Mouse (Mus musculus): ENCODE measurements around the gene Gm44503. TPM values are rescaled to one million over a fixed set of nuclear protein-coding genes. Genes with fewer than 3 reads are reported as not detected.

The Gm44503 gene
- not detected in 2 replicates for polyA plus RNA-seq (2015; fragmentation: Nextera tagmentation; extraction: Ambion mirVana)

GRCm38 (mm10) chr9:72958521-72959450 is at the start of gene Gm44503, which contains the start of gene Dyx1c1:
TSS of gene Gm44503 (plus strand) at chr9:72958852.
TSS of gene Dyx1c1 (plus strand) at chr9:72958785.
- Histone ChIP-seq H3K27me3 (replicated peaks) (no peaks in the 10 kb centered on the region), H3K4me3 (peak within 1 kb of the TSS; percentile 70), H3K4me2 (peak within 1 kb of the TSS; percentile 75), H3K27ac (replicated peaks) (peak within 1 kb of the TSS; percentile 39; the same call in 1 of the 2 replicates), H3K9me3 (no peaks in the 10 kb centered on the region), H3K9ac (peak within 1 kb of the TSS; percentile 78), H3K4me1 (peaks cover 7% of the 10 kb centered on the region; the same call in 1 of the 2 replicates), H3K36me3 (no peaks in the 10 kb centered on the region)
- ATAC-seq (ENCODE audit: extremely low read depth, insufficient number of reproducible peaks, low FRiP score, low TSS enrichment) = peak; percentile 54; the same call in 1 of the 2 replicates
- 2% methylated on average over 43 of the region's 43 CpGs for WGBS

DNA sequence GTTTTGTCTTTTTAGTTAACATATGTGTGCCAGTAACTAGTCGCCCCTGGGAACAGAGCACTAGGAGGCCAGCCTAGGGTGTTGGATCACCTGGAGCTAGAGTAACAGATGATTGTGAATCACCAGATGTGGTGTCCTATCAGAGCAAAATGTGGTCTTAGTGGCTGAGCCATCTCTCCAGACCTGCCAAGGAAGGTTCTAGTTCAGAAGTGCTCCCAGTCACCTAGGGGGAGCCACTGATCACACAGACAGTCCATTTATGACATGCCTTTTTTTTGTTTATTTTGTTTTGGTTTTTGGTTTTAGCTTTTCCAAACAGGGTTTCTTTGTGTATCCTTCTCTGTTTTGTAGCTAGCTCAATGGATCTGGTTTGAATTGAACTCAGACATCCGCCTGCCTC is 47.3 kb upstream of the Gm44503 start:
- Histone ChIP-seq H3K4me3 (no peak overlapping the region), H3K4me1 (peaks cover 8% of the 10 kb centered on the region), H3K36me3 (peaks cover 26% of the 10 kb centered on the region), H3K9ac (no peak overlapping the region), H3K4me2 (no peak overlapping the region), H3K9me3 (no peaks in the 10 kb centered on the region), H3K27ac (replicated peaks) (no peak overlapping the region), H3K27me3 (replicated peaks) (no peaks in the 10 kb centered on the region)
- WGBS = 85% methylated on average over 2 of the region's 2 CpGs
- ATAC-seq (ENCODE audit: extremely low read depth, insufficient number of reproducible peaks, low FRiP score, low TSS enrichment) = no peak

DNA sequence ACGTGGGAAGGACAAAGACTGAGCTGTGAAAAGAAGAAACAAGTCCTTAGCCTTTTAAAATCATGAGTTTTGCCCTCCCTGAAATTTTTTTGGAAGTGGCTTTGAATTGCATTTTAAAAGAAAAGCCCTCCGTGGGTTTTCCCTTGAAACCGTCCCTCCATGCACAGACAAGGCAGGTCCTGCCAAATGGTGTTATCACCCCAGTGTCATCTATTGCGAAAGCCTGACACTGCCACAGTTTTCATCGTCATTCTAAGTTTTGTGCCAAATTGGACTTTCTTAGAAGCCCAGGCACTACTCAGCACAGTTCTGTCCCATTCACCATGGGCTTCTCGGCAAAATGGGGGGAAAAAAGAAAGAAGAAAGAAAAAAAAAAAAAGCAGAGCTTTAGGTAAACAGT is 45.1 kb upstream of the Gm44503 start:
- Histone ChIP-seq H3K4me1 (peaks cover 8% of the 10 kb centered on the region), H3K9ac (no peak overlapping the region), H3K27ac (replicated peaks) (no peak overlapping the region), H3K4me3 (no peak overlapping the region), H3K9me3 (no peaks in the 10 kb centered on the region), H3K36me3 (peaks cover 8% of the 10 kb centered on the region; the same call in 1 of the 2 replicates), H3K4me2 (peak overlapping the region; percentile 34), H3K27me3 (replicated peaks) (no peaks in the 10 kb centered on the region)
- 63% methylated on average over 6 of the region's 6 CpGs for WGBS
- ATAC-seq (ENCODE audit: extremely low read depth, insufficient number of reproducible peaks, low FRiP score, low TSS enrichment) = no peak

DNA sequence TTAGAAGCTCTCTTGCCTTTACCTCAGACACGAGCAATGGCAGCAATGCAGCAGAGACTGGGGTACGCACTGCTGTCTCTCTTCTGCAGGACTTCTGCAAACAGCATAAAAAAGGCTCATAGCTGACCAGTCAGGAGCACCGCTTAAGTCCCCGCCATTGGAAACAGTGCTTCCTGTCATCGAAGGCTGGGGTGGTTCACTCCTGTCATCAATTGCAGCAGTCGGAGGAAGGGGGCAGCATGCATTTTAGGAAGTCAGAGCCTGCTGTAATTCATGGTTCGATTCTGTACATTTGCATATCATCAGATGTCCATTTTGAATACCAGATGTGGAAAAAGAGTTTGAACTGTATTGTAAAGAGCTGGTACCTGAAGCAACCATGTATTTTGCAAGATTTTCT is 42.9 kb upstream of the Gm44503 start:
- no peak overlapping the region for H3K4me2 ChIP-seq

DNA sequence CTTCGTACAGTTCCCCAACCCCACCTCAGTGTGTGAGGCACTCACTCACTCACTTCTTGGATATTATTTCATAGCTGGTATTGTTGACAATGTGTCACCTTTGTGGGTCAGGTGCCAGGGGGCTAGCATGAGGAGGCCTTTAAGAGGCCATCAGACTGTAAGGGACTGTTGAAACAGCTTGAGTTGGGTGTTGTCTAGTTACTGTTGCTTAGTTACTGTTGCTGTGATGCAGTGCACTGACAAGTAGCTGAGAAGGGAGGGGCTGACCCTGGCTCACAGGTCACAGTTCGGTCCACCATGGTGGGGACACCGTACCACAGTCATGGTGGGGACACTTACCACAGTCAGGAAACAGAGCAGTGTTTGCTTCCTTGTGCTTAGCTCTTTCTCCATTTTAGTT is 35.6 kb upstream of the Gm44503 start:
- H3K4me3 ChIP-seq = no peak overlapping the region
- peaks cover 34% of the 10 kb centered on the region for H3K27me3 ChIP-seq (replicated peaks)
- 80% methylated on average over 3 of the region's 3 CpGs for WGBS
- no peaks in the 10 kb centered on the region for H3K9me3 ChIP-seq
- peaks cover 8% of the 10 kb centered on the region for H3K4me1 ChIP-seq
- H3K27ac ChIP-seq (replicated peaks) = no peak overlapping the region
- H3K36me3 ChIP-seq = no peaks in the 10 kb centered on the region
- no peak overlapping the region for H3K9ac ChIP-seq
- ATAC-seq (ENCODE audit: extremely low read depth, insufficient number of reproducible peaks, low FRiP score, low TSS enrichment) = no peak
- H3K4me2 ChIP-seq = no peak overlapping the region

More for the DNA sequence above, 42.9 kb upstream of the Gm44503 start:
- ATAC-seq (ENCODE audit: extremely low read depth, insufficient number of reproducible peaks, low FRiP score, low TSS enrichment) = no peak
- H3K4me3 ChIP-seq = no peak overlapping the region
- H3K36me3 ChIP-seq = peaks cover 4% of the 10 kb centered on the region; the same call in 1 of the 2 replicates
- H3K4me1 ChIP-seq = peaks cover 8% of the 10 kb centered on the region
- no peaks in the 10 kb centered on the region for H3K9me3 ChIP-seq
- no peak overlapping the region for H3K9ac ChIP-seq
- no peaks in the 10 kb centered on the region for H3K27me3 ChIP-seq (replicated peaks)
- no peak overlapping the region for H3K27ac ChIP-seq (replicated peaks)
- WGBS = 35% methylated on average over 7 of the region's 7 CpGs

DNA sequence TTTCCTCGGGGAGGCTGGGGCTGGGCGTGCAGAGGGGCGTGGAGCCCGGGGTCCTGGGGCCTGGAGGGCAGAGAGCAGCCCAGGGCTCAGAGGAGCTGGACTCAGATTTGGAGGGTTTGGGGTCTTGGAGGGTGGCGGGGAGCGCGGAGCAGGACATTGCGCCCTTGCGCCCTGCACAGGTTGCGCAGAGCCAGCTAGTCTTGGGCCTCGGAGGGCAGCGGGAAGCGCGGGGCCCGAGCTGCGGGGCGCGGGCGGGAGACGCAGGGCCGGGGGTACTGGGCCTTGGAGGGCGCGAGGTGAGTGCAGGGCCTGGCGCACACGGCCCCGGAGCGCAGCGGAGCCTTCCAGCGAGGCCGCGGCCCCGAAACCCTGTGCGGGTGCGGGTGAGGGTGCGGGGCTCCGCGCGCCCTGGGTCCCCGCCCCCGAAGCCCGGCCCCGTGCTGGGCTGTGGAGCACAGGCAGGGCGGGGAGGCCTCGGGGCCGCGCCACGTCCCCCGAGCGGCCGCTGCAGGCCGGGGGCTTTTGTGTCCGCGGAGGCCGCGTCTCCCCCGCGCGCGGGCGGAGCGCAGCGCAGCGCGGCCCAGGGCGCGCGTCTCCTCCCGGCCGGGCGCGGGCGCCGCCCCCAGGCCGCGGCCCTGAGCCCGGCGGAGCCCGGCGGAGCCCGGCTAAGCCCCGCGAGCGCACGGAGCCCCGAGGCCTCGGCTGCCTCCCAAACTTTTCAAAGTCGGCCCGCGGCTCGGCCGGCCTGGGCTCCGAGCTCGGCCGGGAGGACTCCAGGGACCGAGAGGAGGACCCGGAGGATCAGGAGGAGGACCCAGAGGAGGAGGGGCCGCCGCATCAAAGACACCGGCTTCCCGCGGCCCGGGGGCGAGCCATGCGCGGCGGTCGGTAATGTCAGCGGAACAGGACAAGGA is 33.4 kb upstream of the Gm44503 start, which contains the start of gene Pygo1:
TSS of gene Pygo1 (plus strand) at position 625 of the 914 bp plus-strand sequence.
- Histone ChIP-seq H3K27ac (replicated peaks) (peak within 1 kb of the TSS; percentile 70), H3K4me3 (peak within 1 kb of the TSS; percentile 83), H3K27me3 (replicated peaks) (peaks cover 34% of the 10 kb centered on the region), H3K4me1 (peaks cover 8% of the 10 kb centered on the region), H3K9me3 (no peaks in the 10 kb centered on the region), H3K4me2 (peak within 1 kb of the TSS; percentile 81), H3K36me3 (no peaks in the 10 kb centered on the region), H3K9ac (peak within 1 kb of the TSS; percentile 88)
- ATAC-seq (ENCODE audit: extremely low read depth, insufficient number of reproducible peaks, low FRiP score, low TSS enrichment) = peak; percentile 66; the same call in 1 of the 2 replicates
- WGBS = under 1% methylated on average over 76 of the region's 108 CpGs

- Histone ChIP-seq H3K9me3 (no peaks in the 10 kb centered on the region), H3K27me3 (replicated peaks) (peaks cover 34% of the 10 kb centered on the region), H3K27ac (replicated peaks) (peak overlapping the region; percentile 70), H3K4me3 (peak overlapping the region; percentile 83), H3K4me2 (peak overlapping the region; percentile 81), H3K9ac (peak overlapping the region; percentile 88), H3K4me1 (peaks cover 8% of the 10 kb centered on the region), H3K36me3 (no peaks in the 10 kb centered on the region)
- WGBS = 1% methylated on average over 20 of the region's 20 CpGs
- no peak for ATAC-seq (ENCODE audit: extremely low read depth, insufficient number of reproducible peaks, low FRiP score, low TSS enrichment)
Observed at GRCm38 (mm10) chr9:72925935-72926258, 32.8 kb upstream of the Gm44503 start.

- WGBS = 75% methylated on average over 13 of the region's 13 CpGs
- no peak for ATAC-seq (ENCODE audit: extremely low read depth, insufficient number of reproducible peaks, low FRiP score, low TSS enrichment)
Observed at GRCm38 (mm10) chr9:72931166-72931790, 27.4 kb upstream of the Gm44503 start.

DNA sequence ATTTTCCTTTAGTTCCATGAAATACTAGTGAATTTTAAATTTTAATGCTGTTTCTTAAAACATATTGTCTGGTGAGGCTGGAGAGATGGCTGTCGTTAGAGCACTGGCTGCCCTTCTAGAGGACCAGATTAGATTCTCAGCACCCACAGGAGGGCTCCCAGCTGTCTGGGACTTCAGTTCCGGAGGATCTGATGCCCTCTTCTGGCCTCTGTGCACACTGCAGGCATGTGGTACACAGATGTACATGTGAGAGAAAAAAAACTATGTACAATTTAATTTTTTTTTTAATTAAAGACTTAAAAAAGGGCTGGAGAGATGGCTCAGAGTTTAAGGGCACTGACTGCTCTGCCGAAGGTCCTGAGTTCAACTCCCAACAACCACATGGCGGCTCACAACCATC is 23.3 kb upstream of the Gm44503 start:
- Histone ChIP-seq H3K9ac (no peak overlapping the region), H3K27me3 (replicated peaks) (no peaks in the 10 kb centered on the region), H3K4me1 (no peaks in the 10 kb centered on the region), H3K4me3 (no peak overlapping the region), H3K36me3 (peaks cover 7% of the 10 kb centered on the region), H3K4me2 (no peak overlapping the region), H3K27ac (replicated peaks) (no peak overlapping the region), H3K9me3 (no peaks in the 10 kb centered on the region)
- 75% methylated on average over 4 of the region's 4 CpGs for WGBS
- ATAC-seq (ENCODE audit: extremely low read depth, insufficient number of reproducible peaks, low FRiP score, low TSS enrichment) = no peak

More at GRCm38 (mm10) chr9:72931166-72931790, 27.4 kb upstream of the Gm44503 start:
- H3K9ac ChIP-seq = no peak overlapping the region
- H3K27ac ChIP-seq (replicated peaks) = no peak overlapping the region
- H3K9me3 ChIP-seq = no peaks in the 10 kb centered on the region
- no peak overlapping the region for H3K4me2 ChIP-seq
- H3K36me3 ChIP-seq = peaks cover 7% of the 10 kb centered on the region
- H3K27me3 ChIP-seq (replicated peaks) = peaks cover 15% of the 10 kb centered on the region
- H3K4me1 ChIP-seq = peaks cover 6% of the 10 kb centered on the region
- H3K4me3 ChIP-seq = no peak overlapping the region

DNA sequence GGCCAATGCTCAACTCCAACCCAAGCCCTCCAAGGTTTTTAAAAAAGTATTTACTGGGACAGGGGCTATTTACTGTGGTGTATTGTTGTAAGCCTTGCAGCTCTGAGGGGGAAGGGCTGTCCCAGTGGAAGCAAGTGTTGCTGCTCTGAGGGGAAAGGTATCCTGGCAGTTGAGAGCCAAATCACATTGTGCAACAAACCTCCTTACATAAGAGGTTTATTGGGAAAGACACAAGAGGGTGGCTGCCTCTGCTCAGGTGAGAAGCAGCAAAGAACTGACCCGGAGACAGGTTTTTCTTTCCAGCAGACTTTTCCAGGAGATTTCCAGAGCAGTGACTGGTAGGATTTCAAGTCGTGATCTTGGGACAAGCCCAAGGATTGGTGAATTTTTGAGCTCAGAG is 22.4 kb upstream of the Gm44503 start:
- H3K9ac ChIP-seq = no peak overlapping the region
- 72% methylated on average over 2 of the region's 2 CpGs for WGBS

More for the DNA sequence above, 22.4 kb upstream of the Gm44503 start:
- H3K27ac ChIP-seq (replicated peaks) = no peak overlapping the region
- no peaks in the 10 kb centered on the region for H3K27me3 ChIP-seq (replicated peaks)
- H3K4me3 ChIP-seq = no peak overlapping the region
- H3K9me3 ChIP-seq = no peaks in the 10 kb centered on the region
- no peak for ATAC-seq (ENCODE audit: extremely low read depth, insufficient number of reproducible peaks, low FRiP score, low TSS enrichment)
- no peaks in the 10 kb centered on the region for H3K4me1 ChIP-seq
- peaks cover 7% of the 10 kb centered on the region for H3K36me3 ChIP-seq
- H3K4me2 ChIP-seq = no peak overlapping the region

All from heart, embryonic 13.5 days (tissue).